Mouse (Mus musculus): ENCODE data around the gene Spem1. TPM values are rescaled to one million over a fixed set of nuclear protein-coding genes. Genes with fewer than 3 reads are reported as not detected.

Spem1 gene
- polyA plus RNA-seq, 1 experiment from 2014 or later, result not detected

DNA sequence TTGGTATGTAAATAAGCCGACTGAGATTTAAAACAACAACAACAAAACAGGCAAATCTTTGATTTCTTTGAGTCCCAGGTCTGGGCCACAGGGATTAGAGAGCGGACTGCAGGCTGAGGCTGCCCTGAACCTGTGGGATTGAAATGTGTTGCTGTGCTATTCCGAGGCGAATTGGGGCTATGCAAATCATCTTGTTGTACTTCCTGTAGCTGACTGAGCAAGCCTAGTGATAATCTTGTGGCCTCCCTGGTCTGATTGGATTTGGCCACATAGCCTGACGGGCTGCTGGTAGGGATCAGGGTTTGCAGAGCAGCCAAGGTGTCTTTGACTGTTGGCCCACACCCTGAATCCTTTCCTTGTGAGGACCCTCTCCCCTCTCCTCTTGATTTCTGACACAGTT lies 47.0 kb downstream of the Spem1 start:
- Histone ChIP-seq H3K36me3 (replicated peaks; ENCODE audit: insufficient read depth, low read length) (peaks cover 4% of the 10 kb centered on the region; the same call in 1 of the 2 replicates), H3K4me1 (ENCODE audit: insufficient read depth) (no peaks in the 10 kb centered on the region), H3K9ac (replicated peaks) (no peak overlapping the region), H3K4me3 (ENCODE audit: low read depth, low read length) (no peak overlapping the region), H3K4me2 (ENCODE audit: low read depth, low read length) (no peak overlapping the region), H3K27ac (ENCODE audit: low read depth) (no peak overlapping the region), H3K9me3 (ENCODE audit: low read length) (no peaks in the 10 kb centered on the region), H3K27me3 (ENCODE audit: insufficient read depth, low read length) (0 out of 2 replicates have a peak, but pooled peaks cover 3% of the 10 kb centered on the region)
- WGBS (ENCODE audit: insufficient replicate concordance), result 43% methylated on average over 5 of the region's 5 CpGs
- TF ChIP-seq EP300 (IDR thresholded peaks at IDR 0.05; ENCODE audit: low read depth) (no peak), CTCF (IDR thresholded peaks at IDR 0.05; ENCODE audit: low read depth) (no peak)
- no peak for DNase-seq
- no peak for ATAC-seq

Other genes with a start within 250 kb of the Spem1 start
- gene Wrap53, start 241.9 kb downstream of the Spem1 start, polyA plus RNA-seq (2015; fragmentation: Nextera tagmentation; extraction: Ambion mirVana), result 8.1 and 10.0 TPM in 2 replicates
- gene Trp53, start 241.8 kb downstream of the Spem1 start, polyA plus RNA-seq (2015; fragmentation: Nextera tagmentation; extraction: Ambion mirVana), result 32.6 and 33.5 TPM in 2 replicates
- 4.0 and 5.3 TPM in 2 replicates for gene Atp1b2, start 216.2 kb downstream of the Spem1 start, polyA plus RNA-seq (2015; fragmentation: Nextera tagmentation; extraction: Ambion mirVana)
- gene Shbg, start 204.3 kb downstream of the Spem1 start, polyA plus RNA-seq (2015; fragmentation: Nextera tagmentation; extraction: Ambion mirVana), result 4.3 and 4.7 TPM in 2 replicates
- 15.2 and 18.7 TPM in 2 replicates for gene Sat2, start 200.2 kb downstream of the Spem1 start, polyA plus RNA-seq (2015; fragmentation: Nextera tagmentation; extraction: Ambion mirVana)
- 6.8 TPM in 2 replicates for gene Fxr2, start 189.2 kb downstream of the Spem1 start, polyA plus RNA-seq (2015; fragmentation: Nextera tagmentation; extraction: Ambion mirVana)
- gene Sox15, start 166.9 kb downstream of the Spem1 start, polyA plus RNA-seq (2015; fragmentation: Nextera tagmentation; extraction: Ambion mirVana), result 0.13 TPM in 1 of 2 replicates, not detected in the other
- 36.9 and 41.0 TPM in 2 replicates for gene Mpdu1, start 159.5 kb downstream of the Spem1 start, polyA plus RNA-seq (2015; fragmentation: Nextera tagmentation; extraction: Ambion mirVana)
- gene Cd68, start 156.0 kb downstream of the Spem1 start, polyA plus RNA-seq (2015; fragmentation: Nextera tagmentation; extraction: Ambion mirVana), result 30.1 and 32.5 TPM in 2 replicates
- 199 and 203 TPM in 2 replicates for gene Eif4a1, start 149.8 kb downstream of the Spem1 start, polyA plus RNA-seq (2015; fragmentation: Nextera tagmentation; extraction: Ambion mirVana)
- 14.5 and 15.2 TPM in 2 replicates for gene Senp3, start 140.1 kb downstream of the Spem1 start, polyA plus RNA-seq (2015; fragmentation: Nextera tagmentation; extraction: Ambion mirVana)
- 0.46 and 0.83 TPM in 2 replicates for gene Tnfsf13, start 136.4 kb downstream of the Spem1 start, polyA plus RNA-seq (2015; fragmentation: Nextera tagmentation; extraction: Ambion mirVana)
- gene Tnfsf12, start 126.3 kb downstream of the Spem1 start, polyA plus RNA-seq (2015; fragmentation: Nextera tagmentation; extraction: Ambion mirVana), result 2.8 and 3.6 TPM in 2 replicates
- gene Tnfsfm13, start 126.1 kb downstream of the Spem1 start, polyA plus RNA-seq (2015; fragmentation: Nextera tagmentation; extraction: Ambion mirVana), result 1.1 and 1.4 TPM in 2 replicates
- 6.6 and 6.8 TPM in 2 replicates for gene Polr2a, start 63.5 kb downstream of the Spem1 start, polyA plus RNA-seq (2015; fragmentation: Nextera tagmentation; extraction: Ambion mirVana)
- gene Slc35g3, start 60.2 kb downstream of the Spem1 start, polyA plus RNA-seq (2015; fragmentation: Nextera tagmentation; extraction: Ambion mirVana), result not detected in 2 replicates
- 0.67 and 0.75 TPM in 2 replicates for gene Zbtb4, start 56.3 kb downstream of the Spem1 start, polyA plus RNA-seq (2015; fragmentation: Nextera tagmentation; extraction: Ambion mirVana)
- gene Chrnb1, start 26.2 kb downstream of the Spem1 start, polyA plus RNA-seq (2015; fragmentation: Nextera tagmentation; extraction: Ambion mirVana), result 0.73 and 0.76 TPM in 2 replicates
- gene Fgf11, start 20.3 kb downstream of the Spem1 start, polyA plus RNA-seq (2015; fragmentation: Nextera tagmentation; extraction: Ambion mirVana), result 0.04 and 0.07 TPM in 2 replicates
- 4.4 and 4.8 TPM in 2 replicates for gene Tmem102, start 16.6 kb downstream of the Spem1 start, polyA plus RNA-seq (2015; fragmentation: Nextera tagmentation; extraction: Ambion mirVana)
- not detected in 2 replicates for gene Gm39566, start 6.9 kb downstream of the Spem1 start, polyA plus RNA-seq (2015; fragmentation: Nextera tagmentation; extraction: Ambion mirVana)
- not detected in 2 replicates for gene Spem2, start 3.7 kb downstream of the Spem1 start, polyA plus RNA-seq (2015; fragmentation: Nextera tagmentation; extraction: Ambion mirVana)
- 0.60 and 0.75 TPM in 2 replicates for gene Nlgn2, start 15.6 kb upstream of the Spem1 start, polyA plus RNA-seq (2015; fragmentation: Nextera tagmentation; extraction: Ambion mirVana)
- gene Tmem256, start 16.3 kb upstream of the Spem1 start, polyA plus RNA-seq (2015; fragmentation: Nextera tagmentation; extraction: Ambion mirVana), result 412 and 418 TPM in 2 replicates
- 20.8 and 23.1 TPM in 2 replicates for gene Plscr3, start 24.2 kb upstream of the Spem1 start, polyA plus RNA-seq (2015; fragmentation: Nextera tagmentation; extraction: Ambion mirVana)
- gene Tnk1, start 36.5 kb upstream of the Spem1 start, polyA plus RNA-seq (2015; fragmentation: Nextera tagmentation; extraction: Ambion mirVana), result 0.28 and 0.69 TPM in 2 replicates
- not detected in 2 replicates for gene Tmem95, start 55.8 kb upstream of the Spem1 start, polyA plus RNA-seq (2015; fragmentation: Nextera tagmentation; extraction: Ambion mirVana)
- 0.92 and 0.95 TPM in 2 replicates for gene Kctd11, start 59.2 kb upstream of the Spem1 start, polyA plus RNA-seq (2015; fragmentation: Nextera tagmentation; extraction: Ambion mirVana)
- gene Acap1, start 73.4 kb upstream of the Spem1 start, polyA plus RNA-seq (2015; fragmentation: Nextera tagmentation; extraction: Ambion mirVana), result 6.5 and 7.1 TPM in 2 replicates
- 0.90 and 1.2 TPM in 2 replicates for gene 2810408A11Rik, start 78.8 kb upstream of the Spem1 start, polyA plus RNA-seq (2015; fragmentation: Nextera tagmentation; extraction: Ambion mirVana)
- 1.0 and 1.4 TPM in 2 replicates for gene Neurl4, start 78.9 kb upstream of the Spem1 start, polyA plus RNA-seq (2015; fragmentation: Nextera tagmentation; extraction: Ambion mirVana)
- 46.1 and 48.9 TPM in 2 replicates for gene Gps2, start 91.7 kb upstream of the Spem1 start, polyA plus RNA-seq (2015; fragmentation: Nextera tagmentation; extraction: Ambion mirVana)
- gene Eif5a, start 99.8 kb upstream of the Spem1 start, polyA plus RNA-seq (2015; fragmentation: Nextera tagmentation; extraction: Ambion mirVana), result 872 and 914 TPM in 2 replicates
- gene Ybx2, start 113.6 kb upstream of the Spem1 start, polyA plus RNA-seq (2015; fragmentation: Nextera tagmentation; extraction: Ambion mirVana), result not detected in 2 replicates
- gene Slc2a4, start 126.0 kb upstream of the Spem1 start, polyA plus RNA-seq (2015; fragmentation: Nextera tagmentation; extraction: Ambion mirVana), result 7.7 and 10.4 TPM in 2 replicates
- 4.1 and 4.4 TPM in 2 replicates for gene Cldn7, start 142.6 kb upstream of the Spem1 start, polyA plus RNA-seq (2015; fragmentation: Nextera tagmentation; extraction: Ambion mirVana)
- gene Ctdnep1, start 159.0 kb upstream of the Spem1 start, polyA plus RNA-seq (2015; fragmentation: Nextera tagmentation; extraction: Ambion mirVana), result 8.4 and 9.7 TPM in 2 replicates
- gene Elp5, start 160.3 kb upstream of the Spem1 start, polyA plus RNA-seq (2015; fragmentation: Nextera tagmentation; extraction: Ambion mirVana), result 40.6 and 42.9 TPM in 2 replicates
- gene Gabarap, start 169.0 kb upstream of the Spem1 start, polyA plus RNA-seq (2015; fragmentation: Nextera tagmentation; extraction: Ambion mirVana), result 305 and 324 TPM in 2 replicates
- 19.5 and 25.5 TPM in 2 replicates for gene Phf23, start 173.6 kb upstream of the Spem1 start, polyA plus RNA-seq (2015; fragmentation: Nextera tagmentation; extraction: Ambion mirVana)
- gene Dvl2, start 178.4 kb upstream of the Spem1 start, polyA plus RNA-seq (2015; fragmentation: Nextera tagmentation; extraction: Ambion mirVana), result 2.7 and 3.4 TPM in 2 replicates
- gene Acadvl, start 193.2 kb upstream of the Spem1 start, polyA plus RNA-seq (2015; fragmentation: Nextera tagmentation; extraction: Ambion mirVana), result 345 and 367 TPM in 2 replicates
- gene Dlg4, start 194.8 kb upstream of the Spem1 start, polyA plus RNA-seq (2015; fragmentation: Nextera tagmentation; extraction: Ambion mirVana), result 0.58 and 0.61 TPM in 2 replicates
- gene Asgr1, start 231.9 kb upstream of the Spem1 start, polyA plus RNA-seq (2015; fragmentation: Nextera tagmentation; extraction: Ambion mirVana), result 458 and 462 TPM in 2 replicates